In the genomic region with DNA sequence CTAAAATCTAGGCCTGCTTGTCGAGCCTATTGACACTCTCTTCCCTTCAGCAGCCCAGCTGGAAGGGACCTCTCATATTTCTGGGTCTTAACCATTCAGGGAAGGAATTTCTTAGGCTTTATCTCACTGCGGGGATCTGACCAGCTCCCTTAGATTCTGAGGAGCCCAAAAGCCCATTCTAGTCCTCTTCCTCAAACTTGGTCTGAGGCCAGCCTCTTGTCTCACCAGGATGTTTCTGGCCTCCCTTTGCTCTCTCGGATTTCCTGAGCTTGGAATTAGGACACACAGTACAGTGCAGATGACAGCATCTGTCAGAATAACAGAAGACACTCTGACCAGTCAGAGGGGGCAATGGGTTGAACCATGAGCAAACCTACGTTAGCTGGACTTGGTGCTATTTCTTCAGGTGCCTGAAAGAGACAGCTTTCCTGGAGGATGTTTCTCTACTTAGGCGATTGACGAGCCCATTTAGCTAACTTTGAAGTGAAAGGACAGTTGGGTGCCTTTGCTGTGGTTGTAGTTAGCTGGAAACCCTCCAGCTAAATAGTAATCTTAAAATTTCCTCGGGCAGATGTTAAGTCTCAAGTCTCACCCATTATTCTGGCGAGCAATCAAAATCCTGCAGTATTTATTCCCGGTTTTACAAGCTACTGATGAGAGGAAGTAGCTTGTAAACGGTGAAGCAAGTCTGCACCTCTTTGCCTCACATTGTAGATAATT, we compare ENCODE assay signal across 8 mouse cellular contexts. TPM values are rescaled to one million over a fixed set of nuclear protein-coding genes. Genes with fewer than 3 reads are reported as not detected.
DNase-seq lines count a peak whose midpoint lies in the region; ATAC-seq and TF ChIP-seq lines count a peak whose summit lies in the region.

No protein-coding gene starts in this region.

- DNase-seq in testis, postnatal 10 days (ENCODE audit: low spot score), result no peak
- peak; percentile 40 to 57 for DNase-seq in heart, postnatal 10 days
- DNase-seq in limb, embryonic 10.5 days (ENCODE audit: low spot score), result no peak
- DNase-seq in midbrain, embryonic 14.5 days, result peak; percentile 7
- DNase-seq in frontal cortex, postnatal 10 days (ENCODE audit: low spot score in 2 of 2), result no peak

- peak overlapping the region; percentile 79 for H3K4me2 ChIP-seq in embryonic facial prominence, embryonic 12.5 days (replicated peaks)
- peak overlapping the region; percentile 87 for H3K4me2 ChIP-seq in midbrain, embryonic 14.5 days (ENCODE audit: low read length)

- H3K4me3 ChIP-seq in testis, adult 2 months (ENCODE audit: control insufficient read depth, low read depth, low read length), result peak overlapping the region; percentile 97
- peak overlapping the region; percentile 96 for H3K4me3 ChIP-seq in embryonic facial prominence, embryonic 12.5 days
- H3K4me3 ChIP-seq in limb, embryonic 10.5 days, result peak overlapping the region; percentile 90
- H3K4me3 ChIP-seq in midbrain, embryonic 14.5 days (replicated peaks; ENCODE audit: low read depth, low read length), result peak overlapping the region; percentile 94

- peak overlapping the region; percentile 94 for H3K9ac ChIP-seq in embryonic facial prominence, embryonic 12.5 days
- H3K9ac ChIP-seq in midbrain, embryonic 14.5 days (replicated peaks; ENCODE audit: low read length), result peak overlapping the region; percentile 94

- no peaks in the 10 kb centered on the region for H3K36me3 ChIP-seq in testis, adult 2 months (ENCODE audit: control insufficient read depth, insufficient read depth, low read length)
- no peaks in the 10 kb centered on the region for H3K36me3 ChIP-seq in embryonic facial prominence, embryonic 12.5 days
- peaks cover 12% of the 10 kb centered on the region for H3K36me3 ChIP-seq in limb, embryonic 10.5 days
- no peaks in the 10 kb centered on the region for H3K36me3 ChIP-seq in midbrain, embryonic 14.5 days (ENCODE audit: control insufficient read depth, insufficient read depth, low read length)

- WGBS in embryonic facial prominence, embryonic 12.5 days, result 56% methylated on average over 10 of the region's 10 CpGs
- 44% methylated on average over 10 of the region's 10 CpGs for WGBS in limb, embryonic 10.5 days
- WGBS in midbrain, embryonic 14.5 days, result 66% methylated on average over 10 of the region's 10 CpGs

- no peak for TF ChIP-seq CTCF in testis, adult 2 months (IDR thresholded peaks at IDR 0.05; ENCODE audit: control insufficient read depth, insufficient read depth, insufficient replicate concordance, low read depth, low read length)

- peaks cover 3% of the 10 kb centered on the region; the same call in 1 of the 2 replicates for H3K4me1 ChIP-seq in testis, adult 2 months (ENCODE audit: control insufficient read depth, insufficient read depth, low read length)
- H3K4me1 ChIP-seq in embryonic facial prominence, embryonic 12.5 days, result peaks cover 13% of the 10 kb centered on the region
- H3K4me1 ChIP-seq in limb, embryonic 10.5 days, result peaks cover 21% of the 10 kb centered on the region
- H3K4me1 ChIP-seq in midbrain, embryonic 14.5 days (ENCODE audit: control insufficient read depth, insufficient read depth, low read length), result peaks cover 21% of the 10 kb centered on the region

- intact Hi-C loops in heart, postnatal 10 days (cut with DNase I), result loop anchor here (2.0 to 5.0 kb wide), 2 partner anchors 49 to 131 kb away; partner anchors contain the start of genes 2310057M21Rik and Hmx3

- no peak for ATAC-seq in embryonic facial prominence, embryonic 12.5 days (ENCODE audit: insufficient number of reproducible peaks, insufficient read depth, low FRiP score, low TSS enrichment)
- ATAC-seq in midbrain, embryonic 14.5 days (ENCODE audit: low FRiP score, low TSS enrichment), result no peak
- ATAC-seq in megakaryocyte-erythroid progenitor cell, adult 5-6 weeks (replicated peaks; ENCODE audit: low FRiP score, low TSS enrichment, poor library complexity, severe bottlenecking), result no peak

- H3K27ac ChIP-seq in testis, adult 2 months (ENCODE audit: control insufficient read depth, insufficient read depth, low read depth, low read length), result peak overlapping the region; percentile 27; the same call in 1 of the 2 replicates
- no peak overlapping the region for H3K27ac ChIP-seq in embryonic facial prominence, embryonic 12.5 days
- H3K27ac ChIP-seq in limb, embryonic 10.5 days, result no peak overlapping the region
- no peak overlapping the region for H3K27ac ChIP-seq in midbrain, embryonic 14.5 days (replicated peaks; ENCODE audit: low read depth, low read length)

- H3K27me3 ChIP-seq in testis, adult 2 months (ENCODE audit: control insufficient read depth, insufficient read depth, low read length), result no peaks in the 10 kb centered on the region
- no peaks in the 10 kb centered on the region for H3K27me3 ChIP-seq in embryonic facial prominence, embryonic 12.5 days
- no peaks in the 10 kb centered on the region for H3K27me3 ChIP-seq in limb, embryonic 10.5 days (ENCODE audit: low read depth, poor library complexity, severe bottlenecking)
- H3K27me3 ChIP-seq in midbrain, embryonic 14.5 days (ENCODE audit: control insufficient read depth, insufficient read depth, low read length), result no peaks in the 10 kb centered on the region

- no peaks in the 10 kb centered on the region for H3K9me3 ChIP-seq in embryonic facial prominence, embryonic 12.5 days
- no peaks in the 10 kb centered on the region for H3K9me3 ChIP-seq in limb, embryonic 10.5 days (replicated peaks)
- H3K9me3 ChIP-seq in midbrain, embryonic 14.5 days (ENCODE audit: control insufficient read depth, low read length), result no peaks in the 10 kb centered on the region

- no peak for TF ChIP-seq POLR2A in testis, adult 2 months (IDR thresholded peaks at IDR 0.05; ENCODE audit: control insufficient read depth, low read depth, low read length)

RNA-seq across cellular contexts. Expression of gene Acadsb, which starts 1.0 kb away (rescaled TPM):
- 5.1 and 5.2 TPM in 2 replicates for polyA plus RNA-seq in testis, adult 2 months (2012; rRNA removed)
- 98.8 and 116 TPM in 2 replicates for polyA plus RNA-seq in embryonic facial prominence, embryonic 12.5 days (2016; fragmentation: Nextera tagmentation; extraction: Ambion mirVana)
- total RNA-seq in heart, postnatal 10 days (2021), result 10 to 100 TPM; 78.1 to 80.3 TPM
- 51.9 and 56.2 TPM in 2 replicates for polyA plus RNA-seq in limb, embryonic 10.5 days (2016; fragmentation: Nextera tagmentation; extraction: Ambion mirVana)
- polyA plus RNA-seq in midbrain, embryonic 14.5 days (2014; fragmentation: Nextera tagmentation; extraction: Ambion mirVana), result 99.3 and 125 TPM in 2 replicates
- 7.8 and 18.2 TPM in 2 replicates for total RNA-seq in megakaryocyte-erythroid progenitor cell, adult 5-6 weeks (2014; fragmentation: Nextera tagmentation)
- 21.7 and 33.1 TPM in 2 replicates for total RNA-seq in megakaryocyte-erythroid progenitor cell, adult 5-6 weeks (2017)

RNA-seq across cellular contexts. Expression of gene Ikzf5, which starts 1.1 kb away (rescaled TPM):
- 8.0 and 8.9 TPM in 2 replicates for polyA plus RNA-seq in testis, adult 2 months (2012; rRNA removed)
- 16.1 and 16.3 TPM in 2 replicates for polyA plus RNA-seq in embryonic facial prominence, embryonic 12.5 days (2016; fragmentation: Nextera tagmentation; extraction: Ambion mirVana)
- 10 to 100 TPM; 32.4 to 34.7 TPM for total RNA-seq in heart, postnatal 10 days (2021)
- 20.2 and 21.2 TPM in 2 replicates for polyA plus RNA-seq in limb, embryonic 10.5 days (2016; fragmentation: Nextera tagmentation; extraction: Ambion mirVana)
- polyA plus RNA-seq in midbrain, embryonic 14.5 days (2014; fragmentation: Nextera tagmentation; extraction: Ambion mirVana), result 15.6 and 22.8 TPM in 2 replicates
- 34.8 and 55.7 TPM in 2 replicates for total RNA-seq in megakaryocyte-erythroid progenitor cell, adult 5-6 weeks (2014; fragmentation: Nextera tagmentation)
- 34.0 and 34.6 TPM in 2 replicates for total RNA-seq in megakaryocyte-erythroid progenitor cell, adult 5-6 weeks (2017)

RNA-seq across cellular contexts. Expression of gene Pstk, which starts 40.4 kb away (rescaled TPM):
- polyA plus RNA-seq in testis, adult 2 months (2012; rRNA removed), result 8.5 and 11.0 TPM in 2 replicates
- 77.0 and 82.0 TPM in 2 replicates for polyA plus RNA-seq in embryonic facial prominence, embryonic 12.5 days (2016; fragmentation: Nextera tagmentation; extraction: Ambion mirVana)
- total RNA-seq in heart, postnatal 10 days (2021), result 10 to 100 TPM; 51.7 to 55.1 TPM
- 68.0 and 79.4 TPM in 2 replicates for polyA plus RNA-seq in limb, embryonic 10.5 days (2016; fragmentation: Nextera tagmentation; extraction: Ambion mirVana)
- 42.8 and 46.3 TPM in 2 replicates for polyA plus RNA-seq in midbrain, embryonic 14.5 days (2014; fragmentation: Nextera tagmentation; extraction: Ambion mirVana)
- total RNA-seq in megakaryocyte-erythroid progenitor cell, adult 5-6 weeks (2014; fragmentation: Nextera tagmentation), result 21.3 and 35.3 TPM in 2 replicates
- total RNA-seq in megakaryocyte-erythroid progenitor cell, adult 5-6 weeks (2017), result 9.2 and 30.5 TPM in 2 replicates

RNA-seq across cellular contexts. Expression of gene 2310057M21Rik, which starts 48.8 kb away (rescaled TPM):
- polyA plus RNA-seq in testis, adult 2 months (2012; rRNA removed), result 11.4 and 12.5 TPM in 2 replicates
- 21.0 and 23.4 TPM in 2 replicates for polyA plus RNA-seq in embryonic facial prominence, embryonic 12.5 days (2016; fragmentation: Nextera tagmentation; extraction: Ambion mirVana)
- total RNA-seq in heart, postnatal 10 days (2021), result 10 to 100 TPM; 14.2 to 16.1 TPM
- 22.6 and 25.5 TPM in 2 replicates for polyA plus RNA-seq in limb, embryonic 10.5 days (2016; fragmentation: Nextera tagmentation; extraction: Ambion mirVana)
- polyA plus RNA-seq in midbrain, embryonic 14.5 days (2014; fragmentation: Nextera tagmentation; extraction: Ambion mirVana), result 28.8 and 28.9 TPM in 2 replicates
- total RNA-seq in megakaryocyte-erythroid progenitor cell, adult 5-6 weeks (2014; fragmentation: Nextera tagmentation), result 8.0 and 14.3 TPM in 2 replicates
- 4.1 and 12.4 TPM in 2 replicates for total RNA-seq in megakaryocyte-erythroid progenitor cell, adult 5-6 weeks (2017)

Comparison
In these comparisons a context has a peak if more than half of its experiments do, and no peak if none do; other contexts are left out.
1. DNase-seq: peak in heart, postnatal 10 days (2 of 2) and midbrain, embryonic 14.5 days (single experiment); none in testis, postnatal 10 days (single experiment), limb, embryonic 10.5 days (single experiment) and frontal cortex, postnatal 10 days (0 of 2).
2. Peak in every context shown above with its lines, with median percentiles within 50 percentile points of each other: H3K4me3 ChIP-seq.